Mouse (Mus musculus): ENCODE data around the gene Glis3. TPM values are rescaled to one million over a fixed set of nuclear protein-coding genes. Genes with fewer than 3 reads are reported as not detected.

Gene Glis3
- polyA plus RNA-seq, 1 experiment from 2014 or later, result 8.4 TPM

GRCm38 (mm10) chr19:28503011-28503410 is 176.9 kb downstream of the Glis3 start:
- Histone ChIP-seq H3K9ac (no peak overlapping the region), H3K27me3 (no peaks in the 10 kb centered on the region), H3K4me2 (no peak overlapping the region), H3K9me3 (replicated peaks) (no peaks in the 10 kb centered on the region), H3K36me3 (no peaks in the 10 kb centered on the region), H3K4me3 (replicated peaks) (no peak overlapping the region), H3K4me1 (no peaks in the 10 kb centered on the region), H3K27ac (no peak overlapping the region)
- ATAC-seq (replicated peaks; ENCODE audit: low FRiP score), result no peak
- 77% methylated on average over 12 of the region's 12 CpGs for WGBS

GRCm38 (mm10) chr19:28500975-28501374 is 178.9 kb downstream of the Glis3 start:
- WGBS, result 68% methylated on average over 9 of the region's 9 CpGs
- Histone ChIP-seq H3K4me3 (replicated peaks) (no peak overlapping the region), H3K9me3 (replicated peaks) (no peaks in the 10 kb centered on the region), H3K9ac (no peak overlapping the region), H3K27me3 (no peaks in the 10 kb centered on the region), H3K36me3 (no peaks in the 10 kb centered on the region), H3K27ac (no peak overlapping the region), H3K4me1 (no peaks in the 10 kb centered on the region), H3K4me2 (no peak overlapping the region)
- ATAC-seq (replicated peaks; ENCODE audit: low FRiP score), result no peak

- Histone ChIP-seq H3K27ac (no peak overlapping the region), H3K27me3 (no peaks in the 10 kb centered on the region), H3K9me3 (replicated peaks) (no peaks in the 10 kb centered on the region), H3K9ac (no peak overlapping the region), H3K4me2 (no peak overlapping the region), H3K4me3 (replicated peaks) (no peak overlapping the region), H3K4me1 (no peaks in the 10 kb centered on the region), H3K36me3 (no peaks in the 10 kb centered on the region)
- 93% methylated on average over 14 of the region's 14 CpGs for WGBS
- no peak for ATAC-seq (replicated peaks; ENCODE audit: low FRiP score)
These were observed 179.4 kb downstream of the Glis3 start for GRCm38 (mm10) chr19:28500505-28500904.

DNA sequence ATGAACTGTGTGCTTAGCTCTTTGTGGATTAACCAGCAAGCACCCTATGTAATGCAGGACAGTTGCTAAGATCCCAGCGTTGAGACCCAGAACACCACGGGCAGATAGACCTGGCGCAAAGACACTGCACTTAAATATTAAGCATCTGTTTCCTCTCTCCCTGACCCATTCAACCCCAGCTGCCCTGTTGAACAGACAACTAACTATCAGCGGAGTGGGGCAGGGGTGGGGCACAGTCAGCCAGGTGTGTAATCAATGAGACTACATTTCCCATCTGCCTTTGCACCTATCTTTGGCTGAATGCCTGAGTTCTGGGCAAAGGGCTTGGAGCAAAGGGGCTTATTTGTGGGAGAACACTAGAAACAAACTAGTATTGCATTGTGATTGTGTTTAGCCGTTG is 180.1 kb downstream of the Glis3 start:
- H3K27ac ChIP-seq, result no peak overlapping the region
- H3K9me3 ChIP-seq (replicated peaks), result no peaks in the 10 kb centered on the region
- H3K4me2 ChIP-seq, result no peak overlapping the region
- H3K9ac ChIP-seq, result no peak overlapping the region
- H3K27me3 ChIP-seq, result no peaks in the 10 kb centered on the region
- ATAC-seq (replicated peaks; ENCODE audit: low FRiP score), result no peak
- no peak overlapping the region for H3K4me3 ChIP-seq (replicated peaks)
- no peaks in the 10 kb centered on the region for H3K4me1 ChIP-seq
- no peaks in the 10 kb centered on the region for H3K36me3 ChIP-seq
- WGBS, result 85% methylated on average over 5 of the region's 5 CpGs

GRCm38 (mm10) chr19:28495926-28496325 is 184.0 kb downstream of the Glis3 start:
- 77% methylated on average over 6 of the region's 6 CpGs for WGBS
- no peak overlapping the region for H3K4me3 ChIP-seq (replicated peaks)
- no peaks in the 10 kb centered on the region for H3K36me3 ChIP-seq
- H3K4me1 ChIP-seq, result no peaks in the 10 kb centered on the region
- H3K9me3 ChIP-seq (replicated peaks), result no peaks in the 10 kb centered on the region
- H3K9ac ChIP-seq, result no peak overlapping the region
- no peak overlapping the region for H3K27ac ChIP-seq
- ATAC-seq (replicated peaks; ENCODE audit: low FRiP score), result no peak
- no peak overlapping the region for H3K4me2 ChIP-seq
- H3K27me3 ChIP-seq, result no peaks in the 10 kb centered on the region

DNA sequence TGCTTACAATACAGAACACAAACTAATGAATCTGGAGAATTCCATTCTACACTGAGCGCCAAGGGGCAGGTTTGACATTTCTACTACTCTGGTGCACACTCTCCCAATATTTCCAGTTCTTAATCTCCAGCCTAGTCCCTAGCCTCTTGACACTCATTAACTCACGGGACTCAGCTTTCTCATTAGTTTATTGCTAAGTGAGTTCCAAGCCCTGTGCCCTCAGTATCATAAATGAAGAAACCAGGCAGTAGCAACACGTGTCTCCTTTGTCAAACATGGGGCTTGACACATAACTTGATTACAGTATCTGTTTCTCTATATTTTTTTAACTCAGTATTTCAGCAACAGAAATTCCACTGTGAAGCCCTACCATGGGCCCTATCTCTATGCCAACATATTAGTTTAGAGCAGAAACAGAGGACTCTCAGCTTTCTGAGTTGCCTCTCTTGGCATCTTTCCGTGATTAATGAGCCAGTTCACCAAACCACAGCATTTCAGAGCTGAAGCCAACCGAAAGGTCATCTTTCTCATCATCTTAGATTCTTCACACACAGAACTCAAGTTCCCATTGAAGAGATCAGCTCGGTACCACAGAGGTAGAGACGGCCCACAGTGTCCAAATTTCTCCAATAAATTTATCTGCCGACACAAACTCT is 186.1 kb downstream of the Glis3 start:
- WGBS, result 75% methylated on average over 8 of the region's 8 CpGs
- H3K9me3 ChIP-seq (replicated peaks), result no peaks in the 10 kb centered on the region
- H3K4me3 ChIP-seq (replicated peaks), result no peak overlapping the region
- no peaks in the 10 kb centered on the region for H3K4me1 ChIP-seq
- ATAC-seq (replicated peaks; ENCODE audit: low FRiP score), result no peak
- H3K4me2 ChIP-seq, result no peak overlapping the region
- H3K27ac ChIP-seq, result no peak overlapping the region
- no peak overlapping the region for H3K9ac ChIP-seq
- H3K36me3 ChIP-seq, result no peaks in the 10 kb centered on the region
- H3K27me3 ChIP-seq, result no peaks in the 10 kb centered on the region

DNA sequence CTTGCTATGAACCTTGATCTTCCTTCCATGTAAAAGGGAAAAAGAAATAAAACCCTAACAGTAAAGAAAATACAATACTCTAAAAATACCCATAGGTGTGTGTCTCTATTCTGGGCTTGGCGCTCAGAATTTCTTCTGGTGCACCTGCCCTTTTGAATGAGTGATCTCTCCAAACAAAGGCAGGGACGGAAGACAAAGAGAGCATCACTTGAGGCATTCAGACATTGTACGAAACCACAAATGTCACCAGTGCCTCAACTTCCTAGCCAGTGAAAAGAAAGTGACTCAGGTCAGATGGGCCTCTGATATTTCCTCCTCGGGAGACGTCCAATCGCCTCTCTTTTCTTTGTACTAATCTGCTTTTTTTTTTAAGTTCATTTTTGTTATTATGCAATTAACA is 201.8 kb downstream of the Glis3 start:
- Histone ChIP-seq H3K4me3 (replicated peaks) (no peak overlapping the region), H3K9me3 (replicated peaks) (no peaks in the 10 kb centered on the region), H3K4me2 (no peak overlapping the region), H3K27me3 (no peaks in the 10 kb centered on the region), H3K9ac (no peak overlapping the region), H3K36me3 (no peaks in the 10 kb centered on the region), H3K4me1 (no peaks in the 10 kb centered on the region), H3K27ac (no peak overlapping the region)
- 91% methylated on average over 6 of the region's 6 CpGs for WGBS
- ATAC-seq (replicated peaks; ENCODE audit: low FRiP score), result no peak

- 56% methylated on average over 6 of the region's 6 CpGs for WGBS
- H3K4me2 ChIP-seq, result no peak overlapping the region
- no peak overlapping the region for H3K9ac ChIP-seq
- H3K36me3 ChIP-seq, result no peaks in the 10 kb centered on the region
- H3K4me3 ChIP-seq (replicated peaks), result no peak overlapping the region
- no peaks in the 10 kb centered on the region for H3K9me3 ChIP-seq (replicated peaks)
- no peaks in the 10 kb centered on the region for H3K4me1 ChIP-seq
- ATAC-seq (replicated peaks; ENCODE audit: low FRiP score), result no peak
- H3K27me3 ChIP-seq, result no peaks in the 10 kb centered on the region
- H3K27ac ChIP-seq, result no peak overlapping the region
These were observed 202.5 kb downstream of the Glis3 start for GRCm38 (mm10) chr19:28477326-28477863.

GRCm38 (mm10) chr19:28473621-28474020 is 206.3 kb downstream of the Glis3 start:
- ATAC-seq (replicated peaks; ENCODE audit: low FRiP score), result no peak
- no peaks in the 10 kb centered on the region for H3K27me3 ChIP-seq
- no peaks in the 10 kb centered on the region for H3K36me3 ChIP-seq
- H3K4me2 ChIP-seq, result no peak overlapping the region
- H3K4me1 ChIP-seq, result no peaks in the 10 kb centered on the region
- H3K9me3 ChIP-seq (replicated peaks), result no peaks in the 10 kb centered on the region
- H3K9ac ChIP-seq, result no peak overlapping the region
- 86% methylated on average over 5 of the region's 5 CpGs for WGBS
- H3K27ac ChIP-seq, result no peak overlapping the region
- H3K4me3 ChIP-seq (replicated peaks), result no peak overlapping the region

DNA sequence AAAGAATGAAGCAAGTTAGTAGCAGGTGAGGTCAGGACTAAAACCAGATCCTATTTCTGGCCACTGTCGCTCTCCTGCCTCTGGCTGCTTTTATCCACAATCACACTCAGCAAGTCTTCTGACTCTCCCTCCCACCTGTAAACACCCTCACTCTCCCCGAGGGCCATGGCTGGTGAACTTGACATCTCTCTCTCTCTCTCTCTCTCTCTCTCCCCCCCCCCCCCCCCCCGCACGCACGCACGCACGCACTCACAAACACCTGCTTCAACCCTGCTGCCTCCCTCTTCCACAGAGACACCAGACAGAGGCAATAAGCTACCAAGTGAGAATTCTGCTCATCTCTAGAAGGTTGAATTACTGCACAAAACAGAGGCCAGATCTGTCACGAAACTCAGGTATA is 208.7 kb downstream of the Glis3 start:
- H3K9me3 ChIP-seq (replicated peaks), result no peaks in the 10 kb centered on the region
- no peak overlapping the region for H3K4me3 ChIP-seq (replicated peaks)
- H3K4me2 ChIP-seq, result no peak overlapping the region
- no peaks in the 10 kb centered on the region for H3K36me3 ChIP-seq
- no peak overlapping the region for H3K27ac ChIP-seq
- H3K9ac ChIP-seq, result no peak overlapping the region
- no peaks in the 10 kb centered on the region for H3K27me3 ChIP-seq
- 81% methylated on average over 7 of the region's 8 CpGs for WGBS
- no peaks in the 10 kb centered on the region for H3K4me1 ChIP-seq
- ATAC-seq (replicated peaks; ENCODE audit: low FRiP score), result no peak

GRCm38 (mm10) chr19:28465779-28466178 is 214.1 kb downstream of the Glis3 start:
- no peaks in the 10 kb centered on the region for H3K9me3 ChIP-seq (replicated peaks)
- 86% methylated on average over 5 of the region's 5 CpGs for WGBS
- H3K36me3 ChIP-seq, result no peaks in the 10 kb centered on the region
- H3K27me3 ChIP-seq, result no peaks in the 10 kb centered on the region
- no peak for ATAC-seq (replicated peaks; ENCODE audit: low FRiP score)
- H3K4me3 ChIP-seq (replicated peaks), result no peak overlapping the region
- H3K4me1 ChIP-seq, result no peaks in the 10 kb centered on the region
- no peak overlapping the region for H3K27ac ChIP-seq
- H3K9ac ChIP-seq, result no peak overlapping the region
- no peak overlapping the region for H3K4me2 ChIP-seq

- WGBS, result 89% methylated on average over 8 of the region's 8 CpGs
- no peak for ATAC-seq (replicated peaks; ENCODE audit: low FRiP score)
These were observed 225.5 kb downstream of the Glis3 start for GRCm38 (mm10) chr19:28454331-28454730.

More at GRCm38 (mm10) chr19:28454331-28454730, 225.5 kb downstream of the Glis3 start:
- Histone ChIP-seq H3K4me2 (no peak overlapping the region), H3K4me1 (peaks cover 7% of the 10 kb centered on the region; the same call in 1 of the 2 replicates), H3K9ac (no peak overlapping the region), H3K27ac (no peak overlapping the region), H3K36me3 (no peaks in the 10 kb centered on the region), H3K27me3 (no peaks in the 10 kb centered on the region), H3K4me3 (replicated peaks) (no peak overlapping the region), H3K9me3 (replicated peaks) (no peaks in the 10 kb centered on the region)
